Mouse (Mus musculus): Measurements from ENCODE around the gene Nfya. TPM values are rescaled to one million over a fixed set of nuclear protein-coding genes. Genes with fewer than 3 reads are reported as not detected.
A peak's percentile ranks its signal among the peaks of the same experiment; 100 is the strongest.

Nfya gene
- 14.8 and 17.8 TPM in 2 replicates for polyA plus RNA-seq (2015; fragmentation: Nextera tagmentation; extraction: Ambion mirVana)

DNA sequence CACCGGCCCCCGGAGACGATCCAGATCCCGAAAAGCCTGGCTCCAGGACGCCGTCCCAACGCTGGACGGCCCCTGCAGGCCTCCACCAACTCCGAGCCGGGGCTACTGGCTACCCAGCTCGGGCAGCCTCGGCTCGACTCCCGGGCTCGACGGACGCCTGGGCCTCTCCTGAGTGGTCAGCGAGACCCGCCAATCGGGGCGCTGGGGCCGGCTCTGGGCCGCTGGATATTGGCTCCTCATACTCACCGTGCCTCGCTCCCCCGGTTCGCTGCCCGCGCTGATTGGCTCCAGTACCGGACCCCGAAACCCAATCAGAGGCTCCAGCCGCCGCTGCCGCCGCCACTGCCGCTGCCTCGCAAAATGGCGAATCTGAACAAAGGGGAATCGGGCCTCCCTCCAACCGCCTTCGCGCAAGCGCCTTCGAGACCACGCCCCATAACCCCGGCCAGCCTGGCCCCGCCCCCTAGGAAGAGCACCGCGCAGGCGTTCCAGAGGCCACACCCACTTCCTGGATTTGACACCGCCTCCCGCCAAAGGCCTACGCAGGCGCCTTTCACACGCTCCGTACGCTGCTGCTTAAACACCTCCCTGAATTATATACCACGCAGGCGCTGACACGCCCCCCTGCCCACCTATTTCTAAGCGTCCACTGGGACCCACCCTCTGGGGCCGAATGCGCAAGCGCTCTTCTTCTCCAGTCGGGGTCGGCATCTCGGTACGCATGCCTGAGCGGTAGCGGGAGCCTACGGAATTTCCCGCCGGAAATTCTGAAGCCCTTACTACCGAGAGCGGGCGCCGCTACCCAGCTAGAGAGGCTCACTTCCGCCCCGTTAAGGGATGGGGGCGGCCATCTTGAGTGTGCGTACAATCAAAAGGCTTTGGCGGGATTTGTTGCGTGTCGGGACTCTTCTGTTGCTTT lies at the start of gene Nfya, which contains the start of gene Oard1:
Gene Nfya (minus strand): TSS at position 527 of the 919 bp plus-strand sequence.
Gene Oard1 (plus strand): TSS at position 635 of the 919 bp plus-strand sequence.
- Histone ChIP-seq H3K4me1 (peaks cover 38% of the 10 kb centered on the region), H3K9ac (peak within 1 kb of the TSS; percentile 99), H3K27ac (peak within 1 kb of the TSS; percentile 100), H3K9me3 (replicated peaks) (no peaks in the 10 kb centered on the region), H3K4me2 (peak within 1 kb of the TSS; percentile 72), H3K36me3 (ENCODE audit: poor library complexity, severe bottlenecking) (peaks cover 20% of the 10 kb centered on the region), H3K4me3 (peak within 1 kb of the TSS; percentile 83), H3K27me3 (no peaks in the 10 kb centered on the region)
- ATAC-seq = peak; percentile 97
- under 1% methylated on average over 84 of the region's 84 CpGs for WGBS

DNA sequence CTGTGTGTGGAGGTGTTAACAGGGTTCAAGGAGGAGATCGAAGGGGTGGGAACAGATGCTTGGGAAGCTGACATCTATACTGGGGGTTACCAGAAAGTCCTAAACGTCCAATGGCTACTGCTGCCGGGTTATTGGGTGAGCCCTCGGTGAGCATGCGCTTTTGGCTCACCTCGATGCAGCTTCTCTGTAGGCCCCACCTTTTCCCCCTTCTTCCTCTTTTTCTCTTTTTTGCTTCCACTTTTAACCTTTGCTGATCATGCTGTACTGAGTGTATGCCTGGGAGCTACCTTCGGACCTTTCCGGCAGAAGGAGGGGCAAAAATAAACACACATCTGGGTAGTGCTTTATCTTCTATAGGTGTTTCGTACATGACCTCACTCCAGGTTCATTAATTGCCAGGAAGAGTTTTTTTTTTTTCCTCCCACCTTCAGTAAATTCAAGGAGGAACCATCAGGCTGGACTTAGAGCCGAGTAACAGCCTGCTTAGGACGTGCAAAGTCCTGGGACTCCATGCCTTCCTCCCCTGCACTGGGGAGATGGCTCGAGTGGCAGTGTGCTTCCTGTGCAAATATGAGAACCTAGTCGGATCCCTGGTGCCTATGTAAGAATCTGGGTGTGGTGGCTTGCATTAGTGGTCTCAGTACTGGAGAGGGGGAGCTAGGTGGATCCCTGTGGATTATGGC lies 48.4 kb upstream of the Nfya start:
- H3K4me3 ChIP-seq = no peak overlapping the region

DNA sequence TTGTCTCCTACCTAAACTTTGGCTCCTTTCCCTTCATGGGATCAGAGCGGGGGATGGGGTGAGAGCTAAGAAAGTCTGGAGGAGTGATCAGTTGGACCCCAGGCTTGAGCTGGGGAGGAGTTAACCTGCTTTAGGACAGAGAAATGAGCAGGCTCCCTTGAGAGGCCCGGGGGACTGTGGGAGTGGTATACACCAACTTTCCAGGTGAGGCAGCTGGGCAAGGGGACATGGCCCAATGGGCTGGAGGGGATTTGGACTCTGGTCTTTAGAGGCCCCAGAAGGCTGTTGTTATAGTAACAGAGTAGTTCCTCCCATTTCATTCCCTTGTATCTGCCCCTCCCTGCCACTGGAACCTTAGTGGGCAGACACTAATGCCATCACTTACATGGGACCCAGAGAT lies 46.2 kb upstream of the Nfya start:
- ATAC-seq = no peak
- WGBS = 90% methylated on average over 2 of the region's 2 CpGs
- H3K27me3 ChIP-seq = no peaks in the 10 kb centered on the region; the same call in 1 of the 2 replicates

More for the DNA sequence above, 48.4 kb upstream of the Nfya start:
- Histone ChIP-seq H3K9me3 (replicated peaks) (no peaks in the 10 kb centered on the region), H3K9ac (no peak overlapping the region), H3K27ac (no peak overlapping the region), H3K4me2 (no peak overlapping the region), H3K4me1 (no peaks in the 10 kb centered on the region), H3K27me3 (no peaks in the 10 kb centered on the region; the same call in 1 of the 2 replicates), H3K36me3 (ENCODE audit: poor library complexity, severe bottlenecking) (no peaks in the 10 kb centered on the region)
- 90% methylated on average over 13 of the region's 13 CpGs for WGBS
- no peak for ATAC-seq

DNA sequence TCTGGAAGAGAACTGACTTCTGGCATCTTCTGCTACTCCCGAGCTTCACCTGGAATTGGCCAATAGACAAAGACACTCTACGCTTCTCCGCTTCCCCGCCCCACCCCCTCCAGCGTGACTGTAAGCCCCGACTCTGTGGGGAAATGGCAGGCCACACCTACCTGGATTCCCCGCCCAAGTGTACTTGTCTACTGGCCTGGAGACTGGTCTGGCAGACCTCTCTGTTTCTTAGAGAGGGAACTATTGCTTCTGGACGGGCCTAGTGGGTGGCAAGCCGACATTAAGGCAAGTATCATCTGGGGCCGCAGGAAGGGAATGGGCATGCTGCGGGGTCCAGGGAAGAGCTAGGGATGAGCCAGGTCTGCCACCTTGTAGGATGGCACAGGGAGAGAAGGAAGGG lies 45.0 kb upstream of the Nfya start, which contains the start of gene Unc5cl:
Gene Unc5cl (plus strand): TSS at position 214 of the 400 bp plus-strand sequence.
- no peak for ATAC-seq
- Histone ChIP-seq H3K27ac (no peak within 1 kb of the TSS), H3K4me3 (no peak within 1 kb of the TSS), H3K9me3 (replicated peaks) (no peaks in the 10 kb centered on the region), H3K4me1 (peaks cover 10% of the 10 kb centered on the region), H3K27me3 (no peaks in the 10 kb centered on the region; the same call in 1 of the 2 replicates), H3K9ac (no peak within 1 kb of the TSS), H3K36me3 (ENCODE audit: poor library complexity, severe bottlenecking) (no peaks in the 10 kb centered on the region), H3K4me2 (no peak within 1 kb of the TSS)
- WGBS = 60% methylated on average over 11 of the region's 11 CpGs

More for the DNA sequence above, 46.2 kb upstream of the Nfya start:
- Histone ChIP-seq H3K4me1 (peaks cover 10% of the 10 kb centered on the region), H3K27ac (no peak overlapping the region), H3K9ac (no peak overlapping the region), H3K4me2 (no peak overlapping the region), H3K4me3 (no peak overlapping the region), H3K9me3 (replicated peaks) (no peaks in the 10 kb centered on the region), H3K36me3 (ENCODE audit: poor library complexity, severe bottlenecking) (no peaks in the 10 kb centered on the region)

DNA sequence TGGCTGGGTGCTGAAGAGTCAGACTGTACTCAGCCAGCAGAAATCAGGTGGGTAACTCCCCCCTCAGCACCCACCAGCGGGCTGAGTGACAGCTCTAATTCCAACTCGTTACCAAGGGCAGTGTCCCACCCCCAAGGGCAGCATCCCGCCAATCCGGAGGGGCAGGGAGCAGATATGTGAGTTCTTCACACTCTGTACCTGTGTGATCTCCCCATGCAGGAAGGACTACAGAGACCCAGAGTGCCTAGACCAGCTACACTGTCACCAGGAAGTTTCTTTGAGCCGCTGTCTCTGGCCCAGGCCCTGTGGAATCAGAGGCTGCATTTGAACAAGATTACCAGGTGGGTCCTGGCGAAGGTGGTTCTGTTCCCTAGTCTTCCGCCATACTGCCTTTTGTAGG lies 44.5 kb upstream of the Nfya start:
- Histone ChIP-seq H3K36me3 (ENCODE audit: poor library complexity, severe bottlenecking) (no peaks in the 10 kb centered on the region), H3K9me3 (replicated peaks) (no peaks in the 10 kb centered on the region), H3K27me3 (no peaks in the 10 kb centered on the region), H3K4me2 (no peak overlapping the region), H3K4me1 (peaks cover 10% of the 10 kb centered on the region), H3K4me3 (no peak overlapping the region), H3K9ac (no peak overlapping the region), H3K27ac (no peak overlapping the region)
- 49% methylated on average over 7 of the region's 7 CpGs for WGBS
- ATAC-seq = no peak

DNA sequence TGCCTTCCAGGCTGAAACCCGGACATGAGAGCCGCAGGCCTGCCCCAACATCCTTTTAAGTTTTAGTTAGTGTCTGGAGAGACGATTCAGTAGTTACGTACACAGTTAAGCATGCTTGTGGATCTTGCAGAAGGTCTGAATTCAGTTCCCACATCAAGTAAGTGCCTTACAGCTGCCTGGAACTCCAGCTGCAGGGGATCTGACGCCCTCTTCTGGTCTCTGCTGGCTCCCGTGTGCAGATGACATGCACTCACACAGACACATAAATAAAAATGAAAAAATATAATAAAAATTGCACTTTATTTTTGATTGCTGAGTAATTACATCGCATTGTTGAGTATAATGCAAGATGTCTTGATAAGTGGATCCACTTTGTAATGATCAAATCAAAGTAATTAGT lies 43.8 kb upstream of the Nfya start:
- Histone ChIP-seq H3K36me3 (ENCODE audit: poor library complexity, severe bottlenecking) (no peaks in the 10 kb centered on the region), H3K4me2 (no peak overlapping the region), H3K9ac (no peak overlapping the region), H3K4me1 (peaks cover 10% of the 10 kb centered on the region), H3K9me3 (replicated peaks) (no peaks in the 10 kb centered on the region), H3K27me3 (no peaks in the 10 kb centered on the region), H3K4me3 (no peak overlapping the region), H3K27ac (no peak overlapping the region)
- 78% methylated on average over 7 of the region's 7 CpGs for WGBS
- no peak for ATAC-seq

DNA sequence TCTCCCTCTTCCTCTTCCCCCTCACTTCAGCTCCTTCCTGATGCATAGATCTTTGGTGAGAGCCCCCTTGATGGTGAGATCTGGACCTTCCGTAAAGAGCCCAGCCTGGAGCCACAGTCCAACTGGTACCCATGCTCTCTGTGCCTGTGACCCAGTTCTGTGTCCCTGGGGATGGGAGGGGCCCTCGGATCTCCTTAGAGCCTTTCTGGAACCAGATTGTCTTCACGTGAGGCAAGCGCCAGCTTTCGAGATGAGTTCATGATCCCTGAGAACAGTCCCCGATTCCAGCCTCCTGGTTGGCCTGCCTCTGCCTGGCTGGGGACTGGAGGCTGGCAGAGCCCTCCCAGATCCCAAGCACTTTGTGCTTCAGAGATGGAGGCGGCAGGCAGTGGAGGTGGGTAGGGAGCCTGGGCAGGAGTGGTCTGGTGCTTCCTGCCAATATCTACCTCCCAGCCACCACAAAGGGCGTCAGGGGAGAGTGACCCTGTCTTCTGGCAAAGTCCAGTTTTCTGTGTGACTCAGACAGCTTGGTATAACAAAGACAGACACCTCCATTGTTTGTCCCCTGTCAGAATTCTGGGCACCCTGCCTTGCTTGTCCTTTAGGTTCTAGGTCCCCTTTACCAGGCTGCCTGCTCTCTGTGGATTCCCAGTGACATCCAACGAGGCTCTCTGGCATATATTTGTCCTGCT lies 42.2 kb upstream of the Nfya start:
- 65% methylated on average over 9 of the region's 9 CpGs for WGBS
- Histone ChIP-seq H3K27me3 (no peaks in the 10 kb centered on the region), H3K9me3 (replicated peaks) (no peaks in the 10 kb centered on the region), H3K4me1 (peaks cover 10% of the 10 kb centered on the region), H3K27ac (no peak overlapping the region), H3K36me3 (ENCODE audit: poor library complexity, severe bottlenecking) (no peaks in the 10 kb centered on the region), H3K9ac (no peak overlapping the region), H3K4me2 (no peak overlapping the region), H3K4me3 (no peak overlapping the region)
- 0 out of 2 replicates have a peak, but pooled peaks have one; percentile 21 for ATAC-seq

DNA sequence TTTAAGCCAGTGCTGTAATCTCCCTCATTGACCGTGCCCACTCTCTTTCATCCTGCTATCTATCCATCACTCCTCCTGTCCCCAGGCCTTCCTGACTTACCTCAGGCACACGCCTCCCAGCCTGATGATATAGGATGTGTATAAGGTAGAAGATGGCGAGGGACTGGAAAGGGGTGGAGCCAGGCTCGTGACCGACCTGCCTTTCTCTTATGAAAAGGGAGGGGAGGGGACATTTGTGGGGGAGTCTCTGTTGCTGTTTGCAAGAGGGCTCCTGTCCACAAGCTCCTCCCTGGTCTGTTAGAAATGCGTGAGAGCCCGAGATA lies 41.6 kb upstream of the Nfya start, which contains the start of gene Tspo2:
Gene Tspo2 (minus strand): TSS at position 170 of the 323 bp plus-strand sequence.
- Histone ChIP-seq H3K4me1 (peaks cover 10% of the 10 kb centered on the region), H3K9me3 (replicated peaks) (no peaks in the 10 kb centered on the region), H3K4me2 (no peak within 1 kb of the TSS), H3K36me3 (ENCODE audit: poor library complexity, severe bottlenecking) (no peaks in the 10 kb centered on the region), H3K4me3 (no peak within 1 kb of the TSS), H3K9ac (no peak within 1 kb of the TSS), H3K27me3 (no peaks in the 10 kb centered on the region), H3K27ac (no peak within 1 kb of the TSS)
- 77% methylated on average over 7 of the region's 7 CpGs for WGBS
- ATAC-seq = 0 out of 2 replicates have a peak, but pooled peaks have one; percentile 38

DNA sequence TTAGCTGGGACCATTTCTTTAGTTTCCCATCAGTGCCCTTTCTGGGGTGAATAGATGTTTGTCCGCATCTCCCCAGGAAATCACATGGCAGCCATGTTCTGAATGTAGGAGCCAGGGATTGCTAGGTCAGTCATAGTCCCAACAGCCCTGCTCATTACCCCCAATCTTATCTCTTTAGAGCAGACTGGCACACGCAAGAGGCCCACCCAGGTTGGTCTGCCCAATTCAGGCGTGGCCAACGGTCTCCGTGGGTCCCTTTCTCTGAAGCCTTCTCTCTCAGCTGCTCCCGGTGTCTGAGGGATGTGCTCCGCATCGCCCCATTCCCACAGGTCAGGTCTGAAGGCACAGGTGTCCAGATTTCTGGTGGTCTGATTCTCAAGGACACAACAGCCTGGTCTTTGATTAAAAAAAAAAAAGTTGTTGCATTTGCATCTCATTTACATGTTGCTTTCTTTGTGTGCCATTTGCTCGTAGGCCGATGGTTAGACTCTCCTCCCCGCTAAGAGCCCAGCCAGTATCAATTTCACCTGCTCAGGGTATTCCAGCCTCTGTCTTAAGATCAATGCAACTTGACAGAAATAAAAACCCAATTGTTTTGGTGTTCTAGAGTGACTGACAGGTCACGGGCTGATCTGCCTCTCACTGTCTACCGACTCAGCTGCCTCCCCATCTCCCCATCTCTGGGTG lies 41.1 kb upstream of the Nfya start:
- peaks cover 10% of the 10 kb centered on the region for H3K4me1 ChIP-seq
- no peak overlapping the region for H3K4me2 ChIP-seq
- H3K9ac ChIP-seq = no peak overlapping the region
- ATAC-seq = no peak
- no peak overlapping the region for H3K27ac ChIP-seq
- H3K27me3 ChIP-seq = no peaks in the 10 kb centered on the region
- H3K36me3 ChIP-seq (ENCODE audit: poor library complexity, severe bottlenecking) = no peaks in the 10 kb centered on the region
- H3K4me3 ChIP-seq = no peak overlapping the region
- 77% methylated on average over 13 of the region's 13 CpGs for WGBS
- H3K9me3 ChIP-seq (replicated peaks) = no peaks in the 10 kb centered on the region

DNA sequence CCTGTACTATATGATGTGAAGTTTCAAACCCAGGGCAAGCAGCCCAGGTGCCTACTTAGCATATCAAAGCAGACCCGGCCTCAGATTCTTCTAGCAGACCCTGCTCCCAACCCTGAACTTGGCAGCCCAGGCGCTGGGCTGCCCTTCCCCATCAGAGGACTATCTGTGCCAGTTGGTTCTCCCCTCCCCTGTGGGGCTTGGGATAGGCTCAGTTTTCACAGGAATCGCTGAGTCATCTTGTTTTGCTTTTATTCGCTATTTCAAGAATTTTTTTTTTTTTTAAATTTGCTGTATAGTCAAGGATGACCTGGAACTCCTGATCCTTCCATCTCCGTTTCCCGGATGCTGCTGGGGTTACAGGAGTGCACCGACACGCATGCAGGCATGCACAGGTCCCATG lies 38.0 kb upstream of the Nfya start:
- Histone ChIP-seq H3K4me3 (no peak overlapping the region), H3K27me3 (no peaks in the 10 kb centered on the region), H3K4me1 (peaks cover 10% of the 10 kb centered on the region), H3K36me3 (ENCODE audit: poor library complexity, severe bottlenecking) (no peaks in the 10 kb centered on the region), H3K27ac (no peak overlapping the region), H3K9ac (no peak overlapping the region), H3K9me3 (replicated peaks) (no peaks in the 10 kb centered on the region), H3K4me2 (no peak overlapping the region)
- 78% methylated on average over 8 of the region's 8 CpGs for WGBS
- no peak for ATAC-seq

DNA sequence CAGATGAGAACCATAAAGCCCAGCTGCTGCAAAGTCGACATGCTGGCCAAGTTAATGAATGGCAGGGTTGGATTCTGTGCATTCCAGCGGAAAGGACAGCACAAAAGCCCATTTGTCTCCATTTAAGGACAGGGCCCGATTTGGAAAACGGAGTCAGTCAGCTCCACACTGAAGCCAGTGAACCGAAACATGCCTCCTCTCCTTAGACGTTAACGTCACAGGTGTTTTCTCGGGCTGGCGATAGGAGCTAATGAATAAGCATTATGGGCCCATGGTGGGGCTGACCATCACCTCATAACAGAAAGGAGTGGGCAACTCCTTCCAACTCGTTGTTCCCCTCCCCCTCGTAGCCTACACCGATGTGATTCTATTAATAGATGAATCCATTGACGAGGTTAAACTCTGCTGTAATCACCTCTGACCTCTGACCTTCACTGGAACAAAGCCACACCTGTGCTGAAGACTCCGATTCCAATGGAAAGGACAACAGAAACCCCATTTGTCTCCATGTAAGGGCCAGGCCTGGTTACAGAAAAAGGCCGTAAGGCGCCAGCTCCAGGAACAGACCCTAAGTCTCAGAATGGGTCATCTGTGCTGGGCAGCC lies 33.9 kb upstream of the Nfya start:
- WGBS = 48% methylated on average over 16 of the region's 16 CpGs

More for the DNA sequence above, 33.9 kb upstream of the Nfya start:
- Histone ChIP-seq H3K9me3 (replicated peaks) (no peaks in the 10 kb centered on the region), H3K4me3 (no peak overlapping the region), H3K27me3 (no peaks in the 10 kb centered on the region), H3K36me3 (ENCODE audit: poor library complexity, severe bottlenecking) (no peaks in the 10 kb centered on the region), H3K27ac (no peak overlapping the region), H3K4me2 (no peak overlapping the region), H3K4me1 (no peaks in the 10 kb centered on the region), H3K9ac (no peak overlapping the region)
- ATAC-seq = no peak

Measured in forebrain, embryonic 13.5 days (tissue).